25 mouse cellular contexts compared by ENCODE assay signal in the genomic region with DNA sequence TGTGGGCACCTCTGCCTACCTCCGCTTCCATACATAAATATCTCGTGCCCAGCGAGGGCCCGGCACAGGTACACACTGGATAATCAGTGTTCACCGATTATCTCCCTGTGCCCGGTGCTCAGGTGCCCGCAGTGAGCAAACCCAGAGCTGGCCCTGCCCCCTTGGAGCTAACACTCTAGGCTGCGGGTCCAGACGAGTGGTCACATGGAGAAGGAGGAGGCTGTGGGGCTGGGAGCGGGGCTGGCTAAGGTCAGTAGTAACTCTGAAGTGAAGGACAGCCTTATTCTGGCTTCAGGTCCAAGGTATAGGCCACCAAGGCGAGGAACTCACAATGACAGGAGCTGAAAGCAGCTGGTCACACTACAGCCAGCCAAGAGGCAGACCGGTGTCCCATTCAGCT. TPM values are rescaled to one million over a fixed set of nuclear protein-coding genes. Genes with fewer than 3 reads are reported as not detected.
DNase-seq lines count a peak whose midpoint lies in the region; ATAC-seq and TF ChIP-seq lines count a peak whose summit lies in the region.
"Had no signal": no experiment of that assay in that cellular context is flagged by ENCODE, and none has a peak within 500 bp of the region (broad histone marks: within the 10 kb centered on the region; RNA-seq: fewer than 3 reads in every experiment).

No protein-coding gene starts in this region.

- peaks cover 76% of the 10 kb centered on the region for H3K36me3 ChIP-seq in kidney, embryonic 15.5 days
- H3K36me3 ChIP-seq in lung, embryonic 16.5 days (ENCODE audit: control insufficient read depth, insufficient read depth, low read length) = peaks cover 13% of the 10 kb centered on the region; the same call in 1 of the 2 replicates
- H3K36me3 ChIP-seq in ES-E14 (ENCODE audit: control insufficient read depth, insufficient read depth, low read length, poor library complexity, severe bottlenecking) = peaks cover 93% of the 10 kb centered on the region
- peaks cover 29% of the 10 kb centered on the region for H3K36me3 ChIP-seq in intestine, postnatal 0 days (ENCODE audit: control insufficient read depth, insufficient read depth)
- H3K36me3 ChIP-seq in neural tube, embryonic 15.5 days = no peaks in the 10 kb centered on the region

- ATAC-seq in kidney, embryonic 15.5 days (replicated peaks; ENCODE audit: low FRiP score) = 0 out of 2 replicates have a peak, but pooled peaks have one; percentile 25
- ATAC-seq in lung, embryonic 16.5 days (ENCODE audit: low read depth) = peak; percentile 28; the same call in 1 of the 2 replicates
- no peak for ATAC-seq in intestine, postnatal 0 days
- ATAC-seq in neural tube, embryonic 15.5 days (ENCODE audit: low FRiP score) = no peak
- ATAC-seq: activated CD4-positive, CD25-positive, alpha-beta regulatory T cell, adult 4 months; forebrain, embryonic 13.5 days; hindbrain, embryonic 16.5 days; Patski had no signal

- 91% methylated on average over 12 of the region's 12 CpGs for WGBS in kidney, embryonic 15.5 days
- WGBS in lung, embryonic 16.5 days = 91% methylated on average over 12 of the region's 12 CpGs
- WGBS in intestine, postnatal 0 days = 95% methylated on average over 12 of the region's 12 CpGs
- 91% methylated on average over 12 of the region's 12 CpGs for WGBS in neural tube, embryonic 15.5 days

- TF ChIP-seq CTCF in intestine, postnatal 0 days (IDR thresholded peaks at IDR 0.05; ENCODE audit: low read depth) = no peak

- H3K9ac ChIP-seq in kidney, embryonic 15.5 days = no peak overlapping the region
- no peak overlapping the region for H3K9ac ChIP-seq in lung, embryonic 16.5 days (ENCODE audit: low read length)
- no peak overlapping the region for H3K9ac ChIP-seq in ES-E14 (ENCODE audit: insufficient read depth, low read depth, low read length, poor library complexity, severe bottlenecking)
- no peak overlapping the region for H3K9ac ChIP-seq in intestine, postnatal 0 days (ENCODE audit: low read depth, low read length)
- H3K9ac ChIP-seq in neural tube, embryonic 15.5 days (replicated peaks) = no peak overlapping the region
- H3K9ac ChIP-seq: embryonic facial prominence, embryonic 13.5 days; forebrain, embryonic 13.5 days; heart, embryonic 13.5 days; hindbrain, embryonic 12.5 days had no signal

- no peaks in the 10 kb centered on the region for H3K9me3 ChIP-seq in kidney, embryonic 15.5 days (replicated peaks)
- no peaks in the 10 kb centered on the region for H3K9me3 ChIP-seq in lung, embryonic 16.5 days (ENCODE audit: control insufficient read depth, low read length)
- H3K9me3 ChIP-seq in ES-E14 (ENCODE audit: control insufficient read depth, insufficient read depth, low read depth, low read length) = no peaks in the 10 kb centered on the region
- H3K9me3 ChIP-seq in intestine, postnatal 0 days (ENCODE audit: control insufficient read depth) = no peaks in the 10 kb centered on the region
- H3K9me3 ChIP-seq in neural tube, embryonic 15.5 days (replicated peaks) = no peaks in the 10 kb centered on the region
- H3K9me3 ChIP-seq: embryonic facial prominence, embryonic 13.5 days; forebrain, embryonic 13.5 days; heart, embryonic 13.5 days; hindbrain, embryonic 12.5 days had no signal

- H3K4me3 ChIP-seq in kidney, embryonic 15.5 days (replicated peaks) = no peak overlapping the region
- no peak overlapping the region for H3K4me3 ChIP-seq in lung, embryonic 16.5 days (ENCODE audit: low read length)
- H3K4me3 ChIP-seq in ES-E14 (ENCODE audit: insufficient read depth in 1 of 2, low read depth in 1 of 2, low read length in 2 of 2, poor library complexity in 1 of 2, severe bottlenecking in 1 of 2) = no peak overlapping the region
- no peak overlapping the region for H3K4me3 ChIP-seq in intestine, postnatal 0 days (ENCODE audit: low read depth, low read length)
- H3K4me3 ChIP-seq in neural tube, embryonic 15.5 days (replicated peaks) = no peak overlapping the region
- H3K4me3 ChIP-seq: embryonic facial prominence, embryonic 13.5 days; forebrain, embryonic 13.5 days; gastrocnemius, adult 2 months; heart, embryonic 13.5 days; hindbrain, embryonic 12.5 days had no signal

- no peak for DNase-seq in kidney, postnatal 36 days
- no peak for DNase-seq in lung, postnatal 10 days
- no peak for DNase-seq in ES-E14 (ENCODE audit: low read depth, low spot score)
- DNase-seq: adrenal gland, adult 2 months; adrenal gland, postnatal 25 days; cerebellum, adult 18-20 months; cerebellum, adult 9-11 months; cerebellum, postnatal 36 days; gastrocnemius, adult 2 months; gastrocnemius, postnatal 25 days; heart, postnatal 4 days had no signal

- no peaks in the 10 kb centered on the region for H3K4me1 ChIP-seq in kidney, embryonic 15.5 days
- H3K4me1 ChIP-seq in lung, embryonic 16.5 days (replicated peaks; ENCODE audit: control insufficient read depth, insufficient read depth, low read length) = no peaks in the 10 kb centered on the region
- H3K4me1 ChIP-seq in ES-E14 (ENCODE audit: control insufficient read depth in 2 of 2, insufficient read depth in 2 of 2, low read length in 2 of 2, poor library complexity in 1 of 2) = peaks cover 2 to 33% of the 10 kb centered on the region in 2 experiments; a peak in 3 of 4 replicates
- 0 out of 2 replicates have a peak, but pooled peaks cover 6% of the 10 kb centered on the region for H3K4me1 ChIP-seq in intestine, postnatal 0 days (replicated peaks; ENCODE audit: control insufficient read depth, insufficient read depth, low read length)
- H3K4me1 ChIP-seq in neural tube, embryonic 15.5 days = no peaks in the 10 kb centered on the region
- H3K4me1 ChIP-seq: forebrain, embryonic 13.5 days; heart, embryonic 13.5 days; hindbrain, embryonic 12.5 days had no signal

- no peak overlapping the region for H3K4me2 ChIP-seq in kidney, embryonic 15.5 days
- no peak overlapping the region for H3K4me2 ChIP-seq in lung, embryonic 16.5 days (ENCODE audit: low read depth, low read length)
- H3K4me2 ChIP-seq in intestine, postnatal 0 days (replicated peaks; ENCODE audit: low read depth) = no peak overlapping the region
- no peak overlapping the region for H3K4me2 ChIP-seq in neural tube, embryonic 15.5 days
- H3K4me2 ChIP-seq: embryonic facial prominence, embryonic 13.5 days; forebrain, embryonic 13.5 days; heart, embryonic 13.5 days; hindbrain, embryonic 12.5 days had no signal

- H3K27ac ChIP-seq in kidney, embryonic 15.5 days = no peak overlapping the region
- H3K27ac ChIP-seq in lung, embryonic 16.5 days (ENCODE audit: low read length) = no peak overlapping the region
- peak overlapping the region; percentile 87; the same call in 1 of the 2 replicates for H3K27ac ChIP-seq in ES-E14 (ENCODE audit: insufficient read depth, low read depth, low read length, poor library complexity, severe bottlenecking)
- no peak overlapping the region for H3K27ac ChIP-seq in intestine, postnatal 0 days (ENCODE audit: low read depth, low read length)
- H3K27ac ChIP-seq in neural tube, embryonic 15.5 days (replicated peaks) = no peak overlapping the region
- H3K27ac ChIP-seq: embryonic facial prominence, embryonic 13.5 days; forebrain, embryonic 13.5 days; gastrocnemius, adult 2 months; heart, embryonic 13.5 days; hindbrain, embryonic 12.5 days had no signal

- H3K27me3 ChIP-seq in kidney, embryonic 15.5 days = no peaks in the 10 kb centered on the region
- no peaks in the 10 kb centered on the region for H3K27me3 ChIP-seq in lung, embryonic 16.5 days (ENCODE audit: control insufficient read depth, insufficient read depth, low read depth, low read length)
- H3K27me3 ChIP-seq in intestine, postnatal 0 days (replicated peaks; ENCODE audit: control insufficient read depth, insufficient read depth, low read length) = no peaks in the 10 kb centered on the region
- no peaks in the 10 kb centered on the region for H3K27me3 ChIP-seq in neural tube, embryonic 15.5 days (replicated peaks)
- H3K27me3 ChIP-seq: embryonic facial prominence, embryonic 13.5 days; forebrain, embryonic 13.5 days; heart, embryonic 13.5 days; hindbrain, embryonic 12.5 days; Patski had no signal

- in situ Hi-C loops in ES-E14 (cut with MboI; ENCODE audit: low sequenced_read_pairs in 2 of 2, unreplicated experiment in 2 of 2) = no loop called here

TF ChIP-seq in ES-E14, 5 proteins besides CTCF, POLR2A, EP300 and RAD21:
- no peak for TF ChIP-seq MAFK (IDR thresholded peaks at IDR 0.05; ENCODE audit: insufficient read depth, low read depth, low read length)
- TF ChIP-seq ZNF384 (IDR thresholded peaks at IDR 0.05; ENCODE audit: low read depth, low read length) = no peak
- no peak for TF ChIP-seq ZC3H11A (IDR thresholded peaks at IDR 0.05; ENCODE audit: borderline replicate concordance, low read depth, low read length)
- TF ChIP-seq CHD2 (IDR thresholded peaks at IDR 0.05; ENCODE audit: low read depth, low read length) = no peak
- TF ChIP-seq HCFC1 (IDR thresholded peaks at IDR 0.05; ENCODE audit: borderline replicate concordance, insufficient read depth, low read length) = no peak

RNA-seq across cellular contexts. Expression of a gene that starts 12.8 kb away (rescaled TPM):
- polyA plus RNA-seq in kidney, embryonic 15.5 days (2015; fragmentation: Nextera tagmentation; extraction: Ambion mirVana) = not detected in 2 replicates
- polyA plus RNA-seq in lung, embryonic 16.5 days (2015; fragmentation: Nextera tagmentation; extraction: Ambion mirVana) = 0.19 TPM in 1 of 2 replicates, not detected in the other
- total RNA-seq in ES-E14 (2012; rRNA removed) = 25.7 and 30.8 TPM in 2 replicates
- polyA plus RNA-seq in intestine, postnatal 0 days (2015; fragmentation: Nextera tagmentation; extraction: Ambion mirVana) = not detected in 2 replicates
- polyA plus RNA-seq in neural tube, embryonic 15.5 days (2015; fragmentation: Nextera tagmentation; extraction: Ambion mirVana) = not detected in 2 replicates
- total RNA-seq: adrenal gland, adult 2 months; adrenal gland, postnatal 25 days; gastrocnemius, adult 2 months; gastrocnemius, postnatal 25 days; granulocyte monocyte progenitor cell, adult 5-6 weeks; heart, adult 8-10 months; heart, postnatal 4 days had no signal
- polyA plus RNA-seq: activated CD4-positive, CD25-positive, alpha-beta regulatory T cell, adult 4 months; adrenal gland, adult 2 months; embryonic facial prominence, embryonic 13.5 days; forebrain, embryonic 13.5 days; heart, embryonic 13.5 days; heart, postnatal 0 days; hindbrain, embryonic 12.5 days; hindbrain, embryonic 16.5 days; Patski had no signal

RNA-seq across cellular contexts. Expression of a gene that starts 20.3 kb away (rescaled TPM):
- polyA plus RNA-seq in kidney, embryonic 15.5 days (2015; fragmentation: Nextera tagmentation; extraction: Ambion mirVana) = 25.7 and 29.4 TPM in 2 replicates
- polyA plus RNA-seq in lung, embryonic 16.5 days (2015; fragmentation: Nextera tagmentation; extraction: Ambion mirVana) = 23.4 and 25.6 TPM in 2 replicates
- total RNA-seq in ES-E14 (2012; rRNA removed) = 281 and 391 TPM in 2 replicates
- 4.4 and 5.1 TPM in 2 replicates for polyA plus RNA-seq in intestine, postnatal 0 days (2015; fragmentation: Nextera tagmentation; extraction: Ambion mirVana)
- polyA plus RNA-seq in neural tube, embryonic 15.5 days (2015; fragmentation: Nextera tagmentation; extraction: Ambion mirVana) = 2.8 and 9.3 TPM in 2 replicates
- total RNA-seq: gastrocnemius, adult 2 months had no signal

RNA-seq across cellular contexts. Expression of a gene that starts 57.7 kb away (rescaled TPM):
- polyA plus RNA-seq in kidney, embryonic 15.5 days (2015; fragmentation: Nextera tagmentation; extraction: Ambion mirVana) = 51.7 and 54.8 TPM in 2 replicates
- 49.8 and 50.6 TPM in 2 replicates for polyA plus RNA-seq in lung, embryonic 16.5 days (2015; fragmentation: Nextera tagmentation; extraction: Ambion mirVana)
- total RNA-seq in ES-E14 (2012; rRNA removed) = 15.5 and 17.2 TPM in 2 replicates
- polyA plus RNA-seq in intestine, postnatal 0 days (2015; fragmentation: Nextera tagmentation; extraction: Ambion mirVana) = 30.0 and 36.4 TPM in 2 replicates
- 32.7 and 37.9 TPM in 2 replicates for polyA plus RNA-seq in neural tube, embryonic 15.5 days (2015; fragmentation: Nextera tagmentation; extraction: Ambion mirVana)

Comparison
In these comparisons a context has a peak if more than half of its experiments do, and no peak if none do; other contexts are left out.
1. ATAC-seq: peak in kidney, embryonic 15.5 days (single experiment) and lung, embryonic 16.5 days (single experiment); none in intestine, postnatal 0 days (single experiment) and neural tube, embryonic 15.5 days (single experiment).